1 mouse cellular context compared by ENCODE assay signal in genomic region chr4:108825677-108826076, GRCm38 (mm10).
TF ChIP-seq lines count a peak whose summit lies in the region.

No protein-coding gene starts in this region.

TF ChIP-seq in CH12.LX, 34 proteins besides CTCF, POLR2A, EP300 and RAD21 (continued from another document):
- peak; percentile 23; the same call in 1 of the 2 replicates for TF ChIP-seq JUN (IDR thresholded peaks at IDR 0.05; ENCODE audit: insufficient read depth, low read depth, low read length)
- no peak for TF ChIP-seq ZMIZ1 (IDR thresholded peaks at IDR 0.05; ENCODE audit: low read depth, low read length)
- no peak for TF ChIP-seq MAX (IDR thresholded peaks at IDR 0.05; ENCODE audit: low read length)
- no peak for TF ChIP-seq MAZ (IDR thresholded peaks at IDR 0.05; ENCODE audit: low read depth, low read length)
- TF ChIP-seq POLR2AphosphoS2 (IDR thresholded peaks at IDR 0.05; ENCODE audit: low read depth, low read length): no peak
- TF ChIP-seq E2F4 (IDR thresholded peaks at IDR 0.05; ENCODE audit: insufficient replicate concordance, low read depth, low read length): no peak
